Mouse (Mus musculus): Measurements from ENCODE around the gene Paqr5. TPM values are rescaled to one million over a fixed set of nuclear protein-coding genes. Genes with fewer than 3 reads are reported as not detected.

Paqr5 gene
- polyA plus RNA-seq (2014; fragmentation: Illumina TruSeq; extraction: RNeasy Lipid Tissue Mini Kit (QIAGEN cat#74804); ENCODE audit: low replicate concordance), result 1.5 TPM

DNA sequence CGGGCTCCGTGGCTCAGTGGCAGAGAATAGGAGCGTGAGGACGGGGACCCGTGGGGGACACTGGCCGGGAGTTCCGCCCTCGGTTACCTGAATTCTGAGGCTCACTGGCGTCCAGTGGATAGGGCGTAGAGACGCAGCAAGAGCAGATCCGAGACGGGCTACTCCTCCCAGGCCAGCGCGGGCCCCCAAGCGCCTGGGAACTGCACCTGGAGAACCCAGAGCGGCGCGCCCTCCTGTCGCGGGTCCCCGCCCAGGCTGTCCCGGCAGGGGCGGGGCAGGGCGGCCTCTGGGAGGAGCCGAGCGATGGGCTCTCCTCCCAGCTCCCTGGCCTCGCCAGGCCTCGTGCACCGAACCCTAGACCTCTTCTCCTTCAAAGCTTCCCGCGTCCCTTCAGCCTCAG lies at the start of gene Paqr5:
Gene Paqr5 (minus strand): TSS at position 257 of the 400 bp plus-strand sequence.

DNA sequence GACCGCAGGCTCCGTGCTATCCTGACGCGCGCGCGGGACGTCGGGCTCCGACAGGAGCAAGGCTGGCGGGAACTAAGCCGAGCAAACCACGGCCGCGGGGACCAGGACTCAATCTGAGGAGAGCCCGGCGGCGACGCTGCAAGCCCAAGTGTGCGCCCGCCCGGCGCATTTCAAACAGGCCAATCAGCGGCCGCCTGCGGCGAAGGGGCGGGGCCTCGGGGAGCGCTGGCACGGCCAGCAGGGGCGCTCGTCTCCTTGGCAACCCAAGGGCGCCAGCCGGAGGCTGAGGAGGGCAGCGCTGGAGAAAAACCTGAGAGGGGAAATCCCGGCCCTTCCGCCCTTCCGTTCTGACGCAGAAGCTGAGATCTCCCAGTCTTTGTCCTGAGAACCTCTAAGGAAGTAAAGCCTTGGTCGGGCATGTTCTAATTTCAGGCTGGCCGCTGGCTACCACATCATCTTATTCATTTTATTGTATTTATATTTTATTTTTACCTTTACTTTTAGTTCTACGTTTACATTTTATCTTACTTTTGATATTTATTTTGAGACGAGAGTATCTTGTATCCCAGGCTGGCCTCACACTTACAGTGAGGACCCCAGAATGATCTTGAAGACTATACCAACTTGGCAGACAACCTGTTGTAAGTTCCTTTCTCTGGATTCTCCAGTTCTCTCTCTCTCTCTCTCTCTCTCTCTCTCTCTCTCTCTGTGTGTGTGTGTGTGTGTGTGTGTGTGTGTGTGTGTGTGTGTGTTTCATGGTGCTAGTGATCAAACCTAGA lies 79.8 kb downstream of the Paqr5 start, which contains the start of gene Kif23:
Gene Kif23 (minus strand): TSS at position 152 of the 779 bp plus-strand sequence.

DNA sequence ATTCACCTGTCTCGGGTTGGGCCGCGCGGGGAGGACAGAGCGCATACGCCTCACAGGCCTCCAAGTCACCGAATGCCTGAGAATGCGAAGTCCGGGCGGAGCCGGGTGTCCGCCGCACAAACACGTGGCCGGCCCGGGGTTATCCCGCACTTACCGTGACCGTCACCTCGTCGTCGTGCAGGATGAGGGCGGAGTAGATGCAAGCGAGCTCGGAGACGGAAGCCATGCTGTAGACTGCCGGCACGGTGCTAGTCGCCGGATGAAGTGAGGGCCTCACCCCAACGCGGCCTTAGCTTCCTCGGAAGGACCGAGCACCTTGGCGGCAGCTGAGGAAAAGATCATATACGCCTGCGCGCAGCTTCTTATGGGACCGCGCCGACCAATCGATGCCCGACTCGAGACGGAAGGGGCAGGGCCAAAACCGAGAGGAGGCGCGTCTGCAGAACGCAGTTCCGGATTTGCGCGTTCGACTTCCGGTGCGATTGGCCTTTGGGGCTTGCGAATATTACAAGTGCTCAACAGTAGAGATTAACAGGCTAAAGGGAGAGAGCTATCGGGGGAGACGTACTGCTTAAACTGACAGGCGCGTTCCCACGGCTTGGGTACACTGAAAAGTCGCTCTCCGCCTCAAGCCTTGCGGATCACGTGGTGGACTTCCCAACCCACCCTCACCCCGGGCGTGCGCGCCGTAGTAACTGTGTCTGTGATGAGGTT lies 112.3 kb downstream of the Paqr5 start, which contains the start of gene Rplp1:
Gene Rplp1 (minus strand): TSS at position 340 of the 714 bp plus-strand sequence.

Other genes with a start within 250 kb of the Paqr5 start
- gene Rplp1, start 112.3 kb downstream of the Paqr5 start, polyA plus RNA-seq (2014; fragmentation: Illumina TruSeq; extraction: RNeasy Lipid Tissue Mini Kit (QIAGEN cat#74804); ENCODE audit: low replicate concordance), result 34.0 TPM
- 54.5 TPM for gene Kif23, start 80.1 kb downstream of the Paqr5 start, polyA plus RNA-seq (2014; fragmentation: Illumina TruSeq; extraction: RNeasy Lipid Tissue Mini Kit (QIAGEN cat#74804); ENCODE audit: low replicate concordance)
- gene Glce, start 95.8 kb upstream of the Paqr5 start, polyA plus RNA-seq (2014; fragmentation: Illumina TruSeq; extraction: RNeasy Lipid Tissue Mini Kit (QIAGEN cat#74804); ENCODE audit: low replicate concordance), result 25.1 TPM

Data from small intestine, adult 10 weeks (tissue).